In the genomic region with DNA sequence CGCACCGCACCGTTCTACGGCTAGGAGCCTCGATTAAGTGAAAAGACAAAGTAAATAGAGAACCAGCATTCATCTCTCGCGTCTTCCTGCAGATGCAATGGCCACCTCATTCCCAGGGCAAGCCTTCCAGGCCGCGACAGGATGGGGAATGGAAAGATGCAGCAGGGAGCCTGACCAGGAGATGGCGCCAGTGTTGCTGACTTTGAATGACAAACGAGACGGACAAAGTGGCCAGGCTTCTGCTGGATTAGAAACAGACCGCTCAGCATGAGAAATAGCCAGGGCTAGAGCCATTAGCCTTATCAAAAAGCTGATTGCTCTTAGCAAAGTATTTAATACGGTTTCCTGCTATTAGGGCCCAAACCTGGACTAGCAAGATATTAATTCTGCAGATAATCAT, we compare ENCODE assay signal across 9 mouse cellular contexts.
DNase-seq lines count a peak whose midpoint lies in the region; ATAC-seq and TF ChIP-seq lines count a peak whose summit lies in the region.
"Had no signal": no experiment of that assay in that cellular context is flagged by ENCODE, and none has a peak within 500 bp of the region (broad histone marks: within the 10 kb centered on the region; RNA-seq: fewer than 3 reads in every experiment).

No protein-coding gene starts in this region.

- peak; percentile 62 to 87; a peak in 3 of 4 replicates for TF ChIP-seq CTCF in CH12.LX (conservative IDR thresholded peaks at IDR 0.05 in 1 of 2, IDR thresholded peaks at IDR 0.05 in 1 of 2; ENCODE audit: low read depth in 2 of 2, low read length in 2 of 2)
- peak; percentile 96 for TF ChIP-seq CTCF in heart, postnatal 0 days (IDR thresholded peaks at IDR 0.05; ENCODE audit: low read depth)

- TF ChIP-seq EP300 in CH12.LX (IDR thresholded peaks at IDR 0.05; ENCODE audit: low read length) = no peak
- no peak for TF ChIP-seq EP300 in heart, postnatal 0 days (IDR thresholded peaks at IDR 0.05; ENCODE audit: low read depth)

- H3K4me2 ChIP-seq in CH12.LX (ENCODE audit: insufficient read depth, low read depth, poor library complexity, severe bottlenecking) = no peak overlapping the region
- H3K4me2 ChIP-seq in embryonic facial prominence, embryonic 11.5 days (ENCODE audit: low read depth, low read length) = no peak overlapping the region
- no peak overlapping the region for H3K4me2 ChIP-seq in heart, postnatal 0 days (ENCODE audit: low read depth, low read length)
- H3K4me2 ChIP-seq in lung, embryonic 16.5 days (ENCODE audit: low read depth, low read length) = no peak overlapping the region
- H3K4me2 ChIP-seq: heart, embryonic 13.5 days had no signal

- no peak overlapping the region for H3K9ac ChIP-seq in CH12.LX (ENCODE audit: insufficient read depth, low read depth)
- no peak overlapping the region for H3K9ac ChIP-seq in embryonic facial prominence, embryonic 11.5 days (replicated peaks; ENCODE audit: low read length)
- H3K9ac ChIP-seq in heart, postnatal 0 days (replicated peaks; ENCODE audit: low read depth, low read length) = no peak overlapping the region
- no peak overlapping the region for H3K9ac ChIP-seq in lung, embryonic 16.5 days (ENCODE audit: low read length)
- H3K9ac ChIP-seq: heart, embryonic 13.5 days had no signal

- H3K9me3 ChIP-seq in CH12.LX (replicated peaks; ENCODE audit: low read length) = no peaks in the 10 kb centered on the region
- no peaks in the 10 kb centered on the region for H3K9me3 ChIP-seq in embryonic facial prominence, embryonic 11.5 days (replicated peaks; ENCODE audit: control insufficient read depth, low read length)
- H3K9me3 ChIP-seq in heart, postnatal 0 days (replicated peaks; ENCODE audit: control insufficient read depth, low read length) = no peaks in the 10 kb centered on the region
- H3K9me3 ChIP-seq in lung, embryonic 16.5 days (ENCODE audit: control insufficient read depth, low read length) = no peaks in the 10 kb centered on the region

- H3K27ac ChIP-seq in CH12.LX (ENCODE audit: insufficient read depth, low read depth) = no peak overlapping the region
- no peak overlapping the region for H3K27ac ChIP-seq in embryonic facial prominence, embryonic 11.5 days (replicated peaks; ENCODE audit: low read depth, low read length)
- H3K27ac ChIP-seq in heart, postnatal 0 days (ENCODE audit: low read depth) = no peak overlapping the region
- no peak overlapping the region for H3K27ac ChIP-seq in lung, embryonic 16.5 days (ENCODE audit: low read length)
- H3K27ac ChIP-seq: heart, embryonic 13.5 days had no signal

- ATAC-seq in embryonic facial prominence, embryonic 11.5 days (replicated peaks; ENCODE audit: insufficient number of reproducible peaks, low FRiP score, low TSS enrichment, low read depth) = no peak
- ATAC-seq in heart, postnatal 0 days (ENCODE audit: insufficient read depth, low read depth) = peak; percentile 30; the same call in 1 of the 2 replicates
- ATAC-seq in lung, embryonic 16.5 days (ENCODE audit: low read depth) = 0 out of 2 replicates have a peak, but pooled peaks have one; percentile 28

- H3K27me3 ChIP-seq in CH12.LX (replicated peaks) = peaks cover 37% of the 10 kb centered on the region
- H3K27me3 ChIP-seq in embryonic facial prominence, embryonic 11.5 days (ENCODE audit: control insufficient read depth, insufficient read depth, low read length) = no peaks in the 10 kb centered on the region
- no peaks in the 10 kb centered on the region for H3K27me3 ChIP-seq in heart, postnatal 0 days (ENCODE audit: control insufficient read depth, insufficient read depth, low read length)
- no peaks in the 10 kb centered on the region for H3K27me3 ChIP-seq in lung, embryonic 16.5 days (ENCODE audit: control insufficient read depth, insufficient read depth, low read depth, low read length)

- DNase-seq in CH12.LX (ENCODE audit: extremely low read depth) = peak; percentile 53
- peak; percentile 89 to 91 for DNase-seq in adrenal gland, postnatal 36 days
- DNase-seq in embryonic facial prominence, embryonic 11.5 days (ENCODE audit: low spot score) = peak; percentile 93
- peak; percentile 83 for DNase-seq in heart, postnatal 0 days (ENCODE audit: low spot score)
- peak; percentile 94 for DNase-seq in layer of hippocampus, adult 11-12 months (ENCODE audit: low spot score)
- DNase-seq in retina, embryonic 14.5 days (ENCODE audit: low spot score) = peak; percentile 96
- DNase-seq in urinary bladder, postnatal 25 days (ENCODE audit: low spot score) = peak; percentile 76

- H3K4me3 ChIP-seq in CH12.LX (replicated peaks in 1 of 3; ENCODE audit: low read depth in 2 of 3, low read length in 2 of 3, poor library complexity in 1 of 3) = no peak overlapping the region
- H3K4me3 ChIP-seq in embryonic facial prominence, embryonic 11.5 days (ENCODE audit: low read depth, low read length) = no peak overlapping the region
- H3K4me3 ChIP-seq in heart, postnatal 0 days (ENCODE audit: low read depth, low read length) = no peak overlapping the region
- H3K4me3 ChIP-seq in lung, embryonic 16.5 days (ENCODE audit: low read length) = no peak overlapping the region
- H3K4me3 ChIP-seq: heart, embryonic 13.5 days had no signal

- H3K79me2 ChIP-seq in CH12.LX (replicated peaks; ENCODE audit: control insufficient read depth, extremely low read depth, insufficient read depth, poor library complexity, severe bottlenecking) = no peaks in the 10 kb centered on the region

- dilution Hi-C loops in CH12.LX (cut with MboI; ENCODE audit: extremely low pct_ligation_motif_present, extremely low pct_unique_long_range_greater_than_20kb, low sequenced_read_pairs) = no loop called here

- H3K4me1 ChIP-seq in CH12.LX (ENCODE audit: control insufficient read depth in 1 of 2, insufficient read depth in 2 of 2) = peaks cover 0 to 2% of the 10 kb centered on the region in 2 experiments; a peak in 2 of 4 replicates
- H3K4me1 ChIP-seq in embryonic facial prominence, embryonic 11.5 days (ENCODE audit: control insufficient read depth, insufficient read depth, low read length) = no peaks in the 10 kb centered on the region
- H3K4me1 ChIP-seq in heart, postnatal 0 days (ENCODE audit: control insufficient read depth, insufficient read depth) = no peaks in the 10 kb centered on the region
- no peaks in the 10 kb centered on the region for H3K4me1 ChIP-seq in lung, embryonic 16.5 days (replicated peaks; ENCODE audit: control insufficient read depth, insufficient read depth, low read length)
- H3K4me1 ChIP-seq: heart, embryonic 13.5 days had no signal

- TF ChIP-seq POLR2A in CH12.LX (IDR thresholded peaks at IDR 0.05; ENCODE audit: low read depth, low read length) = no peak

- in situ Hi-C loops in CH12.LX (cut with MboI; ENCODE audit: low pct_ligation_motif_present, low pct_unique_long_range_greater_than_20kb, low sequenced_read_pairs) = loop anchor here (10.0 kb wide), 2 partner anchors 289 to 349 kb away; no protein-coding TSS in a partner anchor

- H3K36me3 ChIP-seq in CH12.LX (replicated peaks in 1 of 2; ENCODE audit: control insufficient read depth in 1 of 2, insufficient read depth in 1 of 2, low read length in 1 of 2) = no peaks in the 10 kb centered on the region
- no peaks in the 10 kb centered on the region for H3K36me3 ChIP-seq in embryonic facial prominence, embryonic 11.5 days (replicated peaks; ENCODE audit: control insufficient read depth, insufficient read depth, low read depth, low read length)
- H3K36me3 ChIP-seq in heart, postnatal 0 days (replicated peaks; ENCODE audit: control insufficient read depth, insufficient read depth, low read length) = no peaks in the 10 kb centered on the region
- H3K36me3 ChIP-seq in lung, embryonic 16.5 days (ENCODE audit: control insufficient read depth, insufficient read depth, low read length) = no peaks in the 10 kb centered on the region
- H3K36me3 ChIP-seq: heart, embryonic 13.5 days had no signal

- WGBS in embryonic facial prominence, embryonic 11.5 days = 8% methylated on average over 14 of the region's 14 CpGs
- 7% methylated on average over 14 of the region's 14 CpGs for WGBS in heart, postnatal 0 days
- WGBS in lung, embryonic 16.5 days = 4% methylated on average over 14 of the region's 14 CpGs

- peak; percentile 88 for TF ChIP-seq RAD21 in CH12.LX (IDR thresholded peaks at IDR 0.05; ENCODE audit: low read depth, low read length)

TF ChIP-seq in CH12.LX, 34 proteins besides CTCF, POLR2A, EP300 and RAD21:
- TF ChIP-seq IRF4 (IDR thresholded peaks at IDR 0.05; ENCODE audit: low read depth, low read length) (no peak), JUND (conservative IDR thresholded peaks at IDR 0.05; ENCODE audit: low read depth, low read length) (no peak), SIN3A (IDR thresholded peaks at IDR 0.05; ENCODE audit: low read length) (no peak), USF1 (IDR thresholded peaks at IDR 0.05; ENCODE audit: low read depth, low read length) (no peak), MXI1 (IDR thresholded peaks at IDR 0.05; ENCODE audit: low read depth, low read length) (no peak), NRF1 (IDR thresholded peaks at IDR 0.05; ENCODE audit: low read depth, low read length) (no peak), E2F4 (IDR thresholded peaks at IDR 0.05; ENCODE audit: insufficient replicate concordance, low read depth, low read length) (no peak), PAX5 (IDR thresholded peaks at IDR 0.05; ENCODE audit: low read length) (no peak), SMC3 (IDR thresholded peaks at IDR 0.05; ENCODE audit: low read depth, low read length) (peak; percentile 81), ZC3H11A (IDR thresholded peaks at IDR 0.05; ENCODE audit: low read depth, low read length) (peak; percentile 41)
